Mouse (Mus musculus) adrenal gland, postnatal 36 days (tissue): Measurements from ENCODE around the gene Lgr4. TPM values are rescaled to one million over a fixed set of nuclear protein-coding genes. Genes with fewer than 3 reads are reported as not detected.
A peak's percentile ranks its signal among the peaks of the same experiment; 100 is the strongest.

Experiments
- DNase-seq, 2 experiments: peaks; one replicate each; pipeline ENCODE4 v3.0.0; 2021; ENCODE audit warnings: mixed read lengths in 1 of 2
- total RNA-seq, 2 experiments: library from RNA; stranded (reverse); gene quantifications; 2 replicates each; pipeline ENCODE4 v1.2.3; 2021

Gene Lgr4
- total RNA-seq, 2 experiments from 2014 or later, result 148 to 223 TPM

GRCm38 (mm10) chr2:110017616-110018505 lies 100.4 kb downstream of the Lgr4 start, which contains the start of gene Ccdc34:
TSS of gene Ccdc34 (plus strand) at chr2:110017817.
- DNase-seq, result peak; percentile 93 to 94

DNA sequence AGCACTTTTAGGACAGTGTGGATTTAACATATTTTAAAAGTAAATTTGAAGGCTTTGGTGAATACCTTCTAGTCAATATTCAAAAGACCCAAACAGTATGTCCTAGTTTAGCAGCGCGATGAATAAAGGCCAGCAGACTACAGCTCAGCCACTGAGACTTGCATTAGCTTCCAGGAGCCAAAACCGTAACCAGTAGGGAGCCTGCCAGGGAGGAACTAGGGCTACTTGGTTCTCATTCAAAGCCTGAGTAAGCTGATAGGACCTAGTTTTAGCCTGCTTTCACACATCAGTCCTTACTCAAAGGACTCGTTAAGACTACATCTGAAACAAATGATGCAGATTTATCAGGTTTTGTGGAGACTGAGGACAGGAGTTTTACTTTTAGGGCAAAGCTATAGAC lies 102.2 kb downstream of the Lgr4 start:
- DNase-seq, result no peak

- no peak for DNase-seq
Observed at GRCm38 (mm10) chr2:110020430-110020829, 103.0 kb downstream of the Lgr4 start.

DNA sequence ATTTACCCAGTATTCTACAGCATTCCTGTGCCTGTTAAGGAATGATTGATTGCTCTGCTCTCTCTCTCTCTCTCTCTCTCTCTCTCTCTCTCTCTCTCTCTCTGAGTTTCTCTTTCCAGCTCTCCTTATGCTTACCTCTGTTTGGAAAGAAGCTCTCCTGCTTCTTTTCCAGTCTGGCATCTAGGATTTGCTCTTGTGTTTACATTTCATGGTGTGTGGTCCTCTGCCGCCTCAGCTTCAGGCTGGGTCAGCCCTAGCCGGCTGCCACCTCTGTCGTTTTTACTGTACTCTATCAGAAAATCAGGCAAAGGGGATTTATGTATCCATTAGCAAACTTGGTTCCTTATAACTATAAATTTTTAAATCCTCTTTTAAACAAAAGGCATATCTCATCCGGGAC lies 118.8 kb downstream of the Lgr4 start:
- no peak for DNase-seq

- no peak for DNase-seq
Observed at GRCm38 (mm10) chr2:110036665-110037064, 119.2 kb downstream of the Lgr4 start.

- DNase-seq, result no peak
Observed at GRCm38 (mm10) chr2:110037221-110037620, 119.8 kb downstream of the Lgr4 start.

DNA sequence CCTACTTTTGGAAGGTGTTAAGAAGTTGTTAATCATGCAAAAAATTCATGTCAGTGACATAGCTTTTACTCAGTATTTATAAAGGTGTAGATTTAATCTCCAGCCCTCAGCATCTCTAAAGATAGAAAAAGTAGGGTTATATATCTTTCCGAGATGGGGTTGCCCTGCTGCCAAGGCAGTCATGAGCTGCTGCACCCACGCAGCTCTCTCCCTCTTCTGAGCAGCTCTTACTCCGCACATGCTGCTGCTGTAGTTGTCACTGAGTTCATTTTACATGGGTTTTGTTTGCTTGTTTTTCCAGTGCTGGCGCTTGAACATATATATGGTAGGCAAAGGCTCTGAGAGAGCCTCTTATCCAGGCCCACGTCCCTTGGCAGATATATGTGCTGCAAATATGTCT lies 120.9 kb downstream of the Lgr4 start:
- no peak for DNase-seq

GRCm38 (mm10) chr2:110042861-110043760 lies 125.7 kb downstream of the Lgr4 start:
- DNase-seq, result no peak

DNA sequence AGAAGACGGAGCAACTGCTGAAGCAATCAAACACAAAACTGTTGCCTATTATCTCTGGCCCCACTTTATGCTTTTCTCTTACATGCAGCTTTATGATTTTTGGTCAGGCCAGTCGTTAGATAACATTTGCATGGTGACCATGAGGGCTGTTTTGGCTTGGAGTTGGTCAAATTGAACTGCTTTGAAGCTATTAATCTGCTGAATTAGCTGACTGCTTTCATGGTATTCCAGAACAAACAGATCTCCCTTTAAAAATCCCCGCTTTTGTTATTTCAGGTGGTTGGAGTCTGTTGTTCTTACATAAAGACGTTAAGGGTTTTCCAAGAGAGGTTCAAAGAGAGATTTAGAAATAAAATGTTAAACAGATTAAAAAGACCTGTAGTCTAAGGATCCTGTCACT lies 141.0 kb downstream of the Lgr4 start:
- DNase-seq, result no peak

DNA sequence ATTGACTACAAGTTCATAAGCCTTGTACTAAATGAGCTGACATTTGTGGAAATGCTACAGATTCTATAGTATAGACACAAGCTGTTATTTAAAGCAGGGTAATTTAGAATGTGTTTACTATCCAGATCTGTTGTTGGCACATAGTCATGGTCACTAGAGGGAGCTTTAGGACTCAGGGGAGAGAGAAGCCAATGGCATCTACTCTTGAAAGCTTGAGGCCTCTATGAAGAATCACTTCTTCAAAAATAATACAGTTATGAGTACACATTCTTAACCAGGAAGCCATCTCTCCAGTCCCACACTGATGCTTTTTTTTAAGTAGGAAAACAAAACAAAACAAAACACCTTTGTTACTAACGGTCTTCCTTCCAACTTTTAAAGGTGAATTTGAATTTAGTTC lies 145.7 kb downstream of the Lgr4 start:
- peak in 1 of 2 experiments; percentile 25 for DNase-seq

Other genes starting within 250 kb of the Lgr4 start
- under 1 TPM; 0.07 to 0.16 TPM for gene Bdnf, start 242.9 kb upstream of the Lgr4 start, total RNA-seq
- 10 to 100 TPM; 93.3 to 93.8 TPM for gene Lin7c, start 26.8 kb upstream of the Lgr4 start, total RNA-seq
- 1 to 10 TPM; 8.7 to 9.5 TPM for gene Ccdc34, start 100.2 kb downstream of the Lgr4 start, total RNA-seq